Comparison of ENCODE assay signal across 8 mouse cellular contexts in genomic region chr11:78497544-78498522, GRCm38 (mm10). TPM values are rescaled to one million over a fixed set of nuclear protein-coding genes. Genes with fewer than 3 reads are reported as not detected.
DNase-seq lines count a peak whose midpoint lies in the region; ATAC-seq lines count a peak whose summit lies in the region.

Sarm1 (minus strand) TSS chr11:78497754.

- peak; percentile 96 for ATAC-seq in hindbrain, embryonic 12.5 days (ENCODE audit: low FRiP score)

- peaks cover 26% of the 10 kb centered on the region for H3K4me1 ChIP-seq in hindbrain, embryonic 12.5 days

- H3K9ac ChIP-seq in hindbrain, embryonic 12.5 days: peak within 1 kb of the TSS; percentile 89

- H3K36me3 ChIP-seq in hindbrain, embryonic 12.5 days: no peaks in the 10 kb centered on the region

- peak within 1 kb of the TSS; percentile 95 for H3K27ac ChIP-seq in hindbrain, embryonic 12.5 days

- no peaks in the 10 kb centered on the region for H3K9me3 ChIP-seq in hindbrain, embryonic 12.5 days (replicated peaks)

- DNase-seq in Muller cell, postnatal 12 days (ENCODE audit: inconsistent ontology term): peak; percentile 95
- DNase-seq in cerebellum, adult 9-11 months: peak; percentile 99
- DNase-seq in frontal cortex, adult 2 months (ENCODE audit: extremely low spot score in 1 of 2, low spot score in 1 of 2): peak; percentile 93 to 97
- peak; percentile 93 to 96 for DNase-seq in layer of hippocampus, postnatal 14 days (ENCODE audit: low spot score in 2 of 2)
- peak; percentile 92 for DNase-seq in lung, postnatal 14 days
- peak; percentile 94 for DNase-seq in retina, adult 2 months (ENCODE audit: low read depth, low spot score)
- peak; percentile 99 for DNase-seq in thymus, postnatal 36 days

- peaks cover 43% of the 10 kb centered on the region for H3K27me3 ChIP-seq in hindbrain, embryonic 12.5 days

- H3K4me3 ChIP-seq in hindbrain, embryonic 12.5 days: peak within 1 kb of the TSS; percentile 75

- WGBS in hindbrain, embryonic 12.5 days: 4% methylated on average over 36 of the region's 36 CpGs

- H3K4me2 ChIP-seq in hindbrain, embryonic 12.5 days (replicated peaks): peak within 1 kb of the TSS; percentile 92

RNA-seq across cellular contexts. Expression of gene Sarm1, which starts in this region (rescaled TPM):
- 28.6 and 29.2 TPM in 2 replicates for polyA plus RNA-seq in frontal cortex, adult 2 months (2012; rRNA removed)
- polyA plus RNA-seq in hindbrain, embryonic 12.5 days (2016; fragmentation: Nextera tagmentation; extraction: Ambion mirVana): 33.7 and 35.7 TPM in 2 replicates
- 10 to 100 TPM; 51.0 to 53.2 TPM for total RNA-seq in layer of hippocampus, postnatal 14 days (2021)

Comparison
In these comparisons a context has a peak if more than half of its experiments do, and no peak if none do; other contexts are left out.
1. Peak in every context shown above with its lines: DNase-seq, ATAC-seq, H3K4me3 ChIP-seq and H3K27ac ChIP-seq.